ENCODE assay signal across 16 mouse cellular contexts in the genomic region with DNA sequence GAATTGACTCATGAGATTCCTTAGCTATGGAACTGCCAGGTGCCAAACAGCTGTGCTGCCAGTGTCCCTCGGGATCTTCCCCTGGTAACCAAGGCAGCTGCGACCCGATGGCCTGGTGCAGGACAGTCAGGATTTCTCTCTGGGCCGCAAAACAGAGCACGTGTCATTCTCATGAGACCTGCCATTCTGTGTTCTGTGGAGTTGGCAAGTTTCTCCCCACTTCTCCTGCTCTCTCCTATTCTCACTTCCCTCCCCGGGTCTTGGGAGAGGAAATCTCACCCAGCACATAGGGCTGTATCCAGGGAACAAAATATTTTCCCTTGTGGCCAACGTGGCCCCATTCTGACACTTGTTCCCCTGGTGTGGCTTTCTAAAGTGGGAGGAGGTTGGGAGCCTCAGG.
A peak's percentile ranks its signal among the peaks of the same experiment; 100 is the strongest.
DNase-seq lines count a peak whose midpoint lies in the region; ATAC-seq and TF ChIP-seq lines count a peak whose summit lies in the region.
"Had no signal": no experiment of that assay in that cellular context is flagged by ENCODE, and none has a peak within 500 bp of the region (broad histone marks: within the 10 kb centered on the region; RNA-seq: fewer than 3 reads in every experiment).

No protein-coding gene starts in this region.

- no peaks in the 10 kb centered on the region for H3K27me3 ChIP-seq in embryonic facial prominence, embryonic 14.5 days (replicated peaks; ENCODE audit: control insufficient read depth, insufficient read depth, low read length)
- H3K27me3 ChIP-seq in embryonic facial prominence, embryonic 10.5 days (replicated peaks; ENCODE audit: low read depth, poor library complexity, severe bottlenecking), result no peaks in the 10 kb centered on the region
- H3K27me3 ChIP-seq in lung, postnatal 0 days (replicated peaks; ENCODE audit: insufficient read depth, low read length), result no peaks in the 10 kb centered on the region
- no peaks in the 10 kb centered on the region for H3K27me3 ChIP-seq in myocyte (ENCODE audit: control insufficient read depth, insufficient read depth, insufficient read length)
- H3K27me3 ChIP-seq: embryonic facial prominence, embryonic 12.5 days; forebrain, embryonic 15.5 days; heart, embryonic 15.5 days; limb, embryonic 15.5 days; midbrain, embryonic 13.5 days had no signal

- no peak for TF ChIP-seq POLR2A in myocyte (IDR thresholded peaks at IDR 0.05; ENCODE audit: insufficient read length, low read depth)

- intact Hi-C loops in gastrocnemius, postnatal 14 days (cut with DNase I; ENCODE audit: low total_unique reads), result no loop called here

- 54% methylated on average over 7 of the region's 7 CpGs for WGBS in embryonic facial prominence, embryonic 14.5 days
- 63% methylated on average over 7 of the region's 7 CpGs for WGBS in embryonic facial prominence, embryonic 10.5 days
- WGBS in lung, postnatal 0 days, result 61% methylated on average over 7 of the region's 7 CpGs

- no peaks in the 10 kb centered on the region for H3K79me2 ChIP-seq in myocyte (ENCODE audit: control insufficient read depth, insufficient read depth)

- no peak overlapping the region for H3K27ac ChIP-seq in embryonic facial prominence, embryonic 14.5 days (replicated peaks; ENCODE audit: low read depth, low read length)
- no peak overlapping the region for H3K27ac ChIP-seq in embryonic facial prominence, embryonic 10.5 days (replicated peaks)
- no peak overlapping the region for H3K27ac ChIP-seq in lung, postnatal 0 days (ENCODE audit: low read length)
- H3K27ac ChIP-seq: embryonic facial prominence, embryonic 12.5 days; forebrain, embryonic 15.5 days; heart, embryonic 15.5 days; limb, embryonic 15.5 days; midbrain, embryonic 13.5 days had no signal

- H3K36me3 ChIP-seq in embryonic facial prominence, embryonic 14.5 days (ENCODE audit: control insufficient read depth, insufficient read depth, low read length), result no peaks in the 10 kb centered on the region
- no peaks in the 10 kb centered on the region for H3K36me3 ChIP-seq in embryonic facial prominence, embryonic 10.5 days (replicated peaks)
- H3K36me3 ChIP-seq in lung, postnatal 0 days (ENCODE audit: insufficient read depth, low read length), result no peaks in the 10 kb centered on the region
- no peaks in the 10 kb centered on the region for H3K36me3 ChIP-seq in myocyte (ENCODE audit: control insufficient read depth, insufficient read depth)
- H3K36me3 ChIP-seq: embryonic facial prominence, embryonic 12.5 days; forebrain, embryonic 15.5 days; heart, embryonic 15.5 days; limb, embryonic 15.5 days; midbrain, embryonic 13.5 days had no signal

- TF ChIP-seq CTCF in lung, postnatal 0 days (IDR thresholded peaks at IDR 0.05), result no peak

- no peak overlapping the region for H3ac ChIP-seq in myocyte (ENCODE audit: control insufficient read depth, insufficient read length)

- peaks cover 9% of the 10 kb centered on the region for H3K4me1 ChIP-seq in embryonic facial prominence, embryonic 14.5 days (ENCODE audit: control insufficient read depth, insufficient read depth, low read length)
- H3K4me1 ChIP-seq in embryonic facial prominence, embryonic 10.5 days, result peaks cover 35% of the 10 kb centered on the region
- H3K4me1 ChIP-seq in lung, postnatal 0 days (ENCODE audit: insufficient read depth, low read depth, low read length), result no peaks in the 10 kb centered on the region

- ATAC-seq in embryonic facial prominence, embryonic 14.5 days (ENCODE audit: low read depth), result no peak
- no peak for ATAC-seq in lung, postnatal 0 days
- ATAC-seq: forebrain, embryonic 15.5 days; inflammation-experienced regulatory T-cells, adult 6 months; midbrain, embryonic 13.5 days had no signal

- H3K4me2 ChIP-seq in embryonic facial prominence, embryonic 14.5 days (ENCODE audit: low read depth, low read length), result no peak overlapping the region
- no peak overlapping the region for H3K4me2 ChIP-seq in lung, postnatal 0 days (replicated peaks; ENCODE audit: low read depth, low read length)
- H3K4me2 ChIP-seq in myocyte (ENCODE audit: low read depth), result no peak overlapping the region
- H3K4me2 ChIP-seq: embryonic facial prominence, embryonic 12.5 days; forebrain, embryonic 15.5 days; heart, embryonic 15.5 days; limb, embryonic 15.5 days; midbrain, embryonic 13.5 days had no signal

- no peak overlapping the region for H3K4me3 ChIP-seq in embryonic facial prominence, embryonic 14.5 days (ENCODE audit: low read depth, low read length)
- no peak overlapping the region for H3K4me3 ChIP-seq in embryonic facial prominence, embryonic 10.5 days
- no peak overlapping the region for H3K4me3 ChIP-seq in lung, postnatal 0 days (ENCODE audit: low read depth, low read length)
- no peak overlapping the region for H3K4me3 ChIP-seq in myocyte
- H3K4me3 ChIP-seq: embryonic facial prominence, embryonic 12.5 days; forebrain, embryonic 15.5 days; heart, embryonic 15.5 days; limb, embryonic 15.5 days; midbrain, embryonic 13.5 days had no signal

- no peak for TF ChIP-seq EP300 in lung, postnatal 0 days (IDR thresholded peaks at IDR 0.05)

- DNase-seq in embryonic facial prominence, embryonic 14.5 days (ENCODE audit: low spot score), result peak; percentile 54
- DNase-seq in embryonic facial prominence, embryonic 10.5 days (ENCODE audit: low spot score), result no peak
- DNase-seq in lung, postnatal 14 days, result peak; percentile 11
- DNase-seq in lung, postnatal 0 days (ENCODE audit: low spot score), result no peak
- DNase-seq in gastrocnemius, postnatal 14 days, result peak; percentile 64
- no peak for DNase-seq in cerebellum, postnatal 14 days
- no peak for DNase-seq in adrenal gland, adult 18-20 months (ENCODE audit: low spot score in 2 of 2)
- DNase-seq: adrenal gland, adult 2 months; cerebellum, adult 18-20 months had no signal

- H3K9ac ChIP-seq in embryonic facial prominence, embryonic 14.5 days (ENCODE audit: low read depth, low read length), result no peak overlapping the region
- no peak overlapping the region for H3K9ac ChIP-seq in lung, postnatal 0 days (replicated peaks; ENCODE audit: low read depth)
- H3K9ac ChIP-seq: embryonic facial prominence, embryonic 12.5 days; forebrain, embryonic 15.5 days; heart, embryonic 15.5 days; limb, embryonic 15.5 days; midbrain, embryonic 13.5 days had no signal

- H3K9me3 ChIP-seq in embryonic facial prominence, embryonic 14.5 days (ENCODE audit: control insufficient read depth, low read length), result no peaks in the 10 kb centered on the region
- no peaks in the 10 kb centered on the region for H3K9me3 ChIP-seq in embryonic facial prominence, embryonic 10.5 days
- no peaks in the 10 kb centered on the region for H3K9me3 ChIP-seq in lung, postnatal 0 days (ENCODE audit: low read length)
- H3K9me3 ChIP-seq: embryonic facial prominence, embryonic 12.5 days; forebrain, embryonic 15.5 days; heart, embryonic 15.5 days; limb, embryonic 15.5 days; midbrain, embryonic 13.5 days had no signal

TF ChIP-seq in myocyte, 11 proteins besides CTCF, POLR2A, EP300 and RAD21:
- TF ChIP-seq MYOG (IDR thresholded peaks at IDR 0.05; ENCODE audit: control insufficient read depth in 1 of 3, insufficient read depth in 1 of 3, insufficient read length in 2 of 3, low read depth in 2 of 3) (peak in 2 of 3 experiments; percentile 33 to 86), USF1 (IDR thresholded peaks at IDR 0.05; ENCODE audit: low read depth) (no peak), MAX (IDR thresholded peaks at IDR 0.05; ENCODE audit: low read depth) (no peak), TCF12 (IDR thresholded peaks at IDR 0.05; ENCODE audit: insufficient read depth, poor library complexity, severe bottlenecking) (peak; percentile 19), E2F4 (IDR thresholded peaks at IDR 0.05; ENCODE audit: insufficient read depth) (no peak), POLR2AphosphoS2 (IDR thresholded peaks at IDR 0.05; ENCODE audit: insufficient read length, low read depth) (no peak), REST (IDR thresholded peaks at IDR 0.05; ENCODE audit: insufficient read depth, insufficient read length) (no peak), CEBPB (IDR thresholded peaks at IDR 0.05; ENCODE audit: insufficient read depth, poor library complexity, severe bottlenecking) (no peak), SRF (IDR thresholded peaks at IDR 0.05; ENCODE audit: control insufficient read depth, insufficient read length, low read depth) (no peak), MYOD1 (IDR thresholded peaks at IDR 0.05; ENCODE audit: control insufficient read depth in 1 of 3, insufficient read length in 2 of 3, low read depth in 2 of 3) (peak in 2 of 3 experiments; percentile 31 to 75), TCF3 (IDR thresholded peaks at IDR 0.05; ENCODE audit: insufficient read length, low read depth) (peak; percentile 71)

Comparison
In these comparisons a context has a peak if more than half of its experiments do, and no peak if none do; other contexts are left out.
1. DNase-seq: peak in embryonic facial prominence, embryonic 14.5 days (single experiment), lung, postnatal 14 days (single experiment) and gastrocnemius, postnatal 14 days (single experiment); none in embryonic facial prominence, embryonic 10.5 days (single experiment), lung, postnatal 0 days (single experiment), cerebellum, postnatal 14 days (0 of 2) and adrenal gland, adult 18-20 months (0 of 2).